Mouse (Mus musculus) intestine, postnatal 0 days (tissue): ENCODE data around the gene Mcf2l. TPM values are rescaled to one million over a fixed set of nuclear protein-coding genes. Genes with fewer than 3 reads are reported as not detected.
A peak's percentile ranks its signal among the peaks of the same experiment; 100 is the strongest.

Source experiments
- ATAC-seq: fragments of 200-750 bp; cut with Nextera tagmentation; 2 replicates; pipeline ENCODE4 v1.8.0; 2017; ENCODE audit warnings: mild to moderate bottlenecking, moderate TSS enrichment, moderate library complexity
- H3K27ac ChIP-seq: fragments of 300-500 bp; sonication (generic); 2 replicates; pipeline ENCODE4 v1.5.1; 2014; ENCODE audit warnings: mild to moderate bottlenecking, low read depth, low read length, moderate library complexity
- H3K27me3 ChIP-seq: fragments of 300-500 bp; sonication (generic); replicated peaks from 2 replicates; pipeline ENCODE4 v1.6.1; 2014; ENCODE audit warnings: low read length, mixed read lengths; ENCODE audit not compliant: control insufficient read depth, insufficient read depth
- H3K36me3 ChIP-seq: fragments of 300-500 bp; sonication (generic); 2 replicates; pipeline ENCODE4 v1.6.1; 2014; ENCODE audit warnings: mild to moderate bottlenecking, moderate library complexity; ENCODE audit not compliant: control insufficient read depth, insufficient read depth
- H3K4me1 ChIP-seq: fragments of 300-500 bp; sonication (generic); replicated peaks from 2 replicates; pipeline ENCODE4 v1.6.1; 2014; ENCODE audit warnings: antibody characterized with exemption, low read length, mixed read lengths; ENCODE audit not compliant: control insufficient read depth, insufficient read depth
- H3K4me2 ChIP-seq: fragments of 300-500 bp; sonication (generic); replicated peaks from 2 replicates; pipeline ENCODE4 v1.6.1; 2014; ENCODE audit warnings: low read depth, mild to moderate bottlenecking, moderate library complexity
- H3K4me3 ChIP-seq: fragments of 300-500 bp; sonication (generic); 2 replicates; pipeline ENCODE4 v1.5.1; 2014; ENCODE audit warnings: low read depth, low read length
- H3K9ac ChIP-seq: fragments of 300-500 bp; sonication (generic); 2 replicates; pipeline ENCODE4 v1.6.1; 2014; ENCODE audit warnings: mild to moderate bottlenecking, low read depth, low read length
- H3K9me3 ChIP-seq: fragments of 300-500 bp; sonication (generic); 2 replicates; pipeline ENCODE4 v1.6.1; 2016; ENCODE audit warnings: mixed run types; ENCODE audit not compliant: control insufficient read depth
- CTCF ChIP-seq: sonication (generic); IDR thresholded peaks from 2 replicates; pipeline ENCODE4 v1.5.1; 2016; ENCODE audit warnings: low read depth, mild to moderate bottlenecking, control low read depth, antibody characterized with exemption, moderate library complexity
- WGBS: fragments of 180-500 bp; shearing (Covaris S2); extraction: QIAGEN DNeasy Blood & Tissue Kit; methylation state at CpG from one replicate; pipeline ENCODE4 v1.1.7; 2014; 5-methylcytosine and 5-hydroxymethylcytosine counted together
- polyA plus RNA-seq: library from polyadenylated mRNA; unstranded; fragments of >200 nt; fragmentation: Nextera tagmentation; extraction: Ambion mirVana; gene quantifications from 2 replicates; pipeline ENCODE4 v1.2.1, GENCODE M21; 2015

The Mcf2l gene
- 5.7 and 6.7 TPM in 2 replicates for polyA plus RNA-seq

GRCm38 (mm10) chr8:12873357-12874046, at the start of gene Mcf2l:
Mcf2l (plus strand) TSS chr8:12873806.
- H3K4me2 ChIP-seq: peak within 1 kb of the TSS; percentile 78
- no peak within 1 kb of the TSS for H3K27ac ChIP-seq
- no peak within 1 kb of the TSS for H3K9ac ChIP-seq
- no peak for TF ChIP-seq CTCF
- 0 out of 2 replicates have a peak, but pooled peaks cover 5% of the 10 kb centered on the region for H3K27me3 ChIP-seq
- no peaks in the 10 kb centered on the region for H3K36me3 ChIP-seq
- no peaks in the 10 kb centered on the region for H3K9me3 ChIP-seq
- H3K4me3 ChIP-seq: peak within 1 kb of the TSS; percentile 46
- H3K4me1 ChIP-seq: no peaks in the 10 kb centered on the region
- peak; percentile 58 for ATAC-seq
- 1% methylated on average over 30 of the region's 30 CpGs for WGBS

GRCm38 (mm10) chr8:12824562-12824961, 49.0 kb upstream of the Mcf2l start:
- Histone ChIP-seq H3K9me3 (no peaks in the 10 kb centered on the region), H3K27ac (peak overlapping the region; percentile 52), H3K4me1 (no peaks in the 10 kb centered on the region), H3K36me3 (peaks cover 76% of the 10 kb centered on the region), H3K27me3 (no peaks in the 10 kb centered on the region), H3K4me3 (no peak overlapping the region), H3K9ac (no peak overlapping the region), H3K4me2 (no peak overlapping the region)
- peak; percentile 57 for TF ChIP-seq CTCF
- ATAC-seq: peak; percentile 20; the same call in 1 of the 2 replicates
- 60% methylated on average over 10 of the region's 10 CpGs for WGBS

GRCm38 (mm10) chr8:12825236-12825635, 48.4 kb upstream of the Mcf2l start:
- H3K4me2 ChIP-seq: no peak overlapping the region
- no peak overlapping the region for H3K4me3 ChIP-seq
- TF ChIP-seq CTCF: no peak
- H3K9ac ChIP-seq: no peak overlapping the region
- H3K4me1 ChIP-seq: no peaks in the 10 kb centered on the region
- WGBS: 40% methylated on average over 6 of the region's 6 CpGs
- no peaks in the 10 kb centered on the region for H3K27me3 ChIP-seq
- H3K36me3 ChIP-seq: peaks cover 76% of the 10 kb centered on the region
- peak overlapping the region; percentile 52 for H3K27ac ChIP-seq
- peak; percentile 66 for ATAC-seq
- H3K9me3 ChIP-seq: no peaks in the 10 kb centered on the region

GRCm38 (mm10) chr8:12825686-12826237, 47.8 kb upstream of the Mcf2l start:
- 43% methylated on average over 8 of the region's 8 CpGs for WGBS
- no peak overlapping the region for H3K9ac ChIP-seq
- H3K4me3 ChIP-seq: no peak overlapping the region
- H3K36me3 ChIP-seq: peaks cover 76% of the 10 kb centered on the region
- H3K4me2 ChIP-seq: no peak overlapping the region
- no peaks in the 10 kb centered on the region for H3K4me1 ChIP-seq
- no peaks in the 10 kb centered on the region for H3K27me3 ChIP-seq
- peak; percentile 72 for ATAC-seq
- TF ChIP-seq CTCF: no peak
- H3K9me3 ChIP-seq: no peaks in the 10 kb centered on the region
- H3K27ac ChIP-seq: peak overlapping the region; percentile 52

GRCm38 (mm10) chr8:12827124-12827523, 46.5 kb upstream of the Mcf2l start:
- H3K9ac ChIP-seq: no peak overlapping the region
- no peaks in the 10 kb centered on the region for H3K4me1 ChIP-seq
- TF ChIP-seq CTCF: no peak
- H3K4me3 ChIP-seq: no peak overlapping the region
- no peak overlapping the region for H3K4me2 ChIP-seq
- no peaks in the 10 kb centered on the region for H3K9me3 ChIP-seq
- no peak for ATAC-seq
- 92% methylated on average over 9 of the region's 9 CpGs for WGBS
- no peaks in the 10 kb centered on the region for H3K27me3 ChIP-seq
- H3K36me3 ChIP-seq: peaks cover 77% of the 10 kb centered on the region
- no peak overlapping the region for H3K27ac ChIP-seq

- TF ChIP-seq CTCF: no peak
- Histone ChIP-seq H3K27me3 (no peaks in the 10 kb centered on the region), H3K4me3 (no peak overlapping the region), H3K9ac (no peak overlapping the region), H3K9me3 (no peaks in the 10 kb centered on the region), H3K36me3 (peaks cover 76% of the 10 kb centered on the region), H3K4me2 (no peak overlapping the region), H3K27ac (no peak overlapping the region), H3K4me1 (no peaks in the 10 kb centered on the region)
- no peak for ATAC-seq
- 87% methylated on average over 6 of the region's 6 CpGs for WGBS
Observed at GRCm38 (mm10) chr8:12828298-12828697, 45.3 kb upstream of the Mcf2l start.
